Mouse (Mus musculus) liver, embryonic 14.5 days (tissue): ENCODE measurements around the gene Tbc1d10c.

Source experiments
- CTCF ChIP-seq: IDR thresholded peaks from 2 replicates; pipeline ENCODE4 v1.5.1; 2016; ENCODE audit warnings: antibody characterized with exemption, low read depth, control low read depth
- EP300 ChIP-seq: IDR thresholded peaks from 2 replicates; pipeline ENCODE4 v1.6.1; 2016; ENCODE audit warnings: antibody characterized with exemption, low read depth

DNA sequence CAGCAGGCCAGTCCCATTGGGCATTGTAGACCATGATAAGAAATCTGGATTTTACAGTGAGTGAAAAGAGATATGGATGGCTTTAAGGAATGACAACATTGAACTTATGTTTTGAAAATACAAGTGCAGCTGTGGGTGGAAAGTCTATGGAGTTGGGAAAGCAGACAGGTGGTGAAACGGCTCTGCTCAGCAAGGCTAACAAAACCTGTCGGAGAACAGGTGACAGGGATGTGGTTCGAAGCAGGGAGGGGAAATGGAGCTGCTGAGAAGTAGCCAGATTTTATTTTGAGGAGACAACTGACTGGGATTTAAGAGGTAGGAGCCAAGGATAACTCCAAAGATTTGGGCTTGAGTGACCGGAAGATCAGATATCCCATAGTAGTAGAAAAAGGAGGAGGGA lies 43.5 kb upstream of the Tbc1d10c start:
- TF ChIP-seq CTCF (no peak), EP300 (no peak)
